Mouse (Mus musculus) liver, embryonic 14.5 days (tissue): ENCODE measurements at regions not wholly inside any gene's neighbourhood (a gene's known extent, or its start where the extent isn't known, plus 50 kb on each side); places are given as distances from the start of the nearest gene placed in this dataset.

Source experiments
- CTCF ChIP-seq: IDR thresholded peaks from 2 replicates; pipeline ENCODE4 v1.5.1; 2016; ENCODE audit warnings: antibody characterized with exemption, low read depth, control low read depth
- EP300 ChIP-seq: IDR thresholded peaks from 2 replicates; pipeline ENCODE4 v1.6.1; 2016; ENCODE audit warnings: antibody characterized with exemption, low read depth

GRCm38 (mm10) chr14:105511826-105512225, 253.5 kb downstream of the Ndfip2 start:
- TF ChIP-seq CTCF, result no peak
- no peak for TF ChIP-seq EP300
